Mouse (Mus musculus) cerebellum, adult 9-10 months (tissue): ENCODE measurements around the gene Olfr64.

Experiments used
- DNase-seq: peaks from one replicate; pipeline ENCODE4 v3.0.0; 2022

Olfr64 gene

GRCm38 (mm10) chr7:103894385-103894784, at the start of gene Olfr64:
Gene Olfr64, minus strand, starts transcription at chr7:103894485.
- no peak for DNase-seq

- DNase-seq = no peak
These were observed 48.4 kb upstream of the Olfr64 start for GRCm38 (mm10) chr7:103942730-103943129.

GRCm38 (mm10) chr7:103934264-103934663, 40.0 kb upstream of the Olfr64 start, which contains the start of gene Olfr632:
Gene Olfr632, plus strand, starts transcription at chr7:103934347.
- DNase-seq = no peak

- no peak for DNase-seq
These were observed 34.2 kb upstream of the Olfr64 start, which contains the start of gene Olfr631 for GRCm38 (mm10) chr7:103928525-103928924. Gene Olfr631, plus strand, starts transcription at chr7:103928825.

GRCm38 (mm10) chr7:103915338-103915737, 21.1 kb upstream of the Olfr64 start:
- no peak for DNase-seq

GRCm38 (mm10) chr7:103912969-103913511, 18.8 kb upstream of the Olfr64 start:
- no peak for DNase-seq

- no peak for DNase-seq
These were observed 15.8 kb upstream of the Olfr64 start for GRCm38 (mm10) chr7:103910047-103910446.

GRCm38 (mm10) chr7:103903187-103903586, 8.9 kb upstream of the Olfr64 start, which contains the start of gene Olfr65:
Gene Olfr65, plus strand, starts transcription at chr7:103903487.
- DNase-seq = no peak

GRCm38 (mm10) chr7:103886152-103886551, 8.1 kb downstream of the Olfr64 start, which contains the start of gene Olfr66:
Gene Olfr66, minus strand, starts transcription at chr7:103886252.
- DNase-seq = no peak

- DNase-seq = no peak
These were observed 17.2 kb downstream of the Olfr64 start for GRCm38 (mm10) chr7:103877093-103877492.

- no peak for DNase-seq
These were observed 19.8 kb downstream of the Olfr64 start for GRCm38 (mm10) chr7:103874451-103874850.

GRCm38 (mm10) chr7:103873064-103873463, 21.2 kb downstream of the Olfr64 start:
- DNase-seq = no peak

GRCm38 (mm10) chr7:103870667-103871066, 23.6 kb downstream of the Olfr64 start:
- no peak for DNase-seq

- no peak for DNase-seq
These were observed 28.6 kb downstream of the Olfr64 start for GRCm38 (mm10) chr7:103865716-103866115.

- no peak for DNase-seq
These were observed 32.8 kb downstream of the Olfr64 start for GRCm38 (mm10) chr7:103861531-103861930.

- DNase-seq = no peak
These were observed 33.4 kb downstream of the Olfr64 start for GRCm38 (mm10) chr7:103860855-103861254.

GRCm38 (mm10) chr7:103859076-103859475, 35.2 kb downstream of the Olfr64 start:
- no peak for DNase-seq

- DNase-seq = no peak
These were observed 39.6 kb downstream of the Olfr64 start for GRCm38 (mm10) chr7:103854669-103855068.

- no peak for DNase-seq
These were observed 41.2 kb downstream of the Olfr64 start, which contains the start of gene Hbb-y for GRCm38 (mm10) chr7:103853090-103853489. Gene Hbb-y, minus strand, starts transcription at chr7:103853216.

GRCm38 (mm10) chr7:103844525-103845325, 49.6 kb downstream of the Olfr64 start:
- DNase-seq = no peak

GRCm38 (mm10) chr7:103843034-103843433, 51.3 kb downstream of the Olfr64 start, which contains the start of gene Hbb-bh1:
Gene Hbb-bh1, minus strand, starts transcription at chr7:103843164.
- DNase-seq = no peak

GRCm38 (mm10) chr7:103840268-103840667, 54.0 kb downstream of the Olfr64 start, which contains the start of gene Hbb-bh2:
Gene Hbb-bh2, minus strand, starts transcription at chr7:103840520.
- no peak for DNase-seq
